Mouse (Mus musculus): ENCODE data around the gene Tcf15. TPM values are rescaled to one million over a fixed set of nuclear protein-coding genes. Genes with fewer than 3 reads are reported as not detected.
A peak's percentile ranks its signal among the peaks of the same experiment; 100 is the strongest.

Tcf15 gene
- polyA plus RNA-seq, 1 experiment = 2.4 TPM

DNA sequence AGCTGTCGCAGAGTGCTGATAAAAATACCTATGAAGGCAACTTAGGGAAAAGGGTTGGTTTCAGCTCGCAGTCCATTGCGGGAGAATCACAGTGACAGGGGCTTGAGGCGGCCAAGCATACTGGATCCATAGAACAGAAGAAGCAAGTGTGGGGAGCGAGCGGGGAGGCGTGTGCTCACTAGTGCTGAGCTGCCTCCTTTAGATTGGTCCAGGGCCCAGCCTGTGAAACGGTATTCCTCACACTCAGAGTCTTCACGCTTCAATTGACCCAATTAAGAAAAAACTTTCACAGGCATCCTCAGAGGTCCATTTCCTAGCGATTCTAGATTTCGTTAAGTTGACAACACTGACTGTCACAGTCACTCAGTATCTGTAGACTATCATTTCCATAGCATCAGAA lies 2.4 kb upstream of the Tcf15 start:
- 78% methylated on average over 11 of the region's 11 CpGs for WGBS
- H3K4me3 ChIP-seq (replicated peaks; ENCODE audit: extremely low read depth, low read depth, low read length) = no peak overlapping the region
- H3K4me1 ChIP-seq (ENCODE audit: control insufficient read depth, insufficient read depth, low read length) = peaks cover 9% of the 10 kb centered on the region
- no peak for TF ChIP-seq CTCF (IDR thresholded peaks at IDR 0.05; ENCODE audit: insufficient read depth, low read length)
- no peak for TF ChIP-seq POLR2A (IDR thresholded peaks at IDR 0.05; ENCODE audit: borderline replicate concordance, extremely low read depth, low read depth, low read length)
- DNase-seq = no peak

DNA sequence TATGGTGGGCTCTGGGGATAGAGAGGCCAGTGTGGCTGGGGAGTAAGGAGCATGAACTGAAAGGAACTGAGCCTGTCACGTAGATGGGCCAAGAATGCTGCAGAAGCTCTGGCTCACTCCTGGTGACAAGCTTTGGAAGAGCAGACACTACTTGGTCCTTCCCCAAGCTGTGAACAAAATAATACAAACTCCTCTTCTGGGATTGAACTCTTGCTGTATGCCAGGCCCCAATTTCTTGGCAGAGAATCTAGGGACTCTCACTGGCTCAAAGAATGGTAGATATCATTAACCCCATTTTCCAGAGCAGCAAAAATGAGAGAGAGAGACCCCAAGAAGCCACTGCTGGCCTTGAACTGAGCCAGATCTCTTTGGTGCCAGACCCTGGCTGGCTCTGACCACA lies 1.9 kb upstream of the Tcf15 start:
- DNase-seq = no peak
- TF ChIP-seq POLR2A (IDR thresholded peaks at IDR 0.05; ENCODE audit: borderline replicate concordance, extremely low read depth, low read depth, low read length) (no peak), CTCF (IDR thresholded peaks at IDR 0.05; ENCODE audit: insufficient read depth, low read length) (no peak)
- 29% methylated on average over 1 of the region's 1 CpGs for WGBS
- peak overlapping the region; percentile 56 for H3K4me3 ChIP-seq (replicated peaks; ENCODE audit: extremely low read depth, low read depth, low read length)
- H3K4me1 ChIP-seq (ENCODE audit: control insufficient read depth, insufficient read depth, low read length) = peaks cover 9% of the 10 kb centered on the region

DNA sequence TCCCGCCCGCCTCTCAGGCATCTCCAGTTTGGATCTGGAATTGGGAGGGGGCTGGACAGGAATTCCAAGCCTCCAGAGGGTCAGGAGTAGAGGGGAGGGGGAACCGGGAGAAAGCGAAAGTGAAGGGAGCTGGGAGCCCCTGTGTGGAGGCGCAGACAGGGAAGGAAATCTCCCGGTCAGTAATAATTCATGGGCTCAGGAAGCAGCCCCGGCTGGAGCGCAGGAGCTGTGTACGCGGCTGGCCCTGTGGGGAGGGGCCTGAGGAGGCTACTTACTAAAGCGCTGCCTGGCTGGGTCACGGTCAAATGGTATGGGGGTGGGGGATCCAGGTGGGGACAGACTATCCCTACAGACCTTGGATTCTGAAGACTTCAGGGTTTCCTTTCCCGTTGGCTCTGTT lies 1.3 kb upstream of the Tcf15 start:
- peaks cover 9% of the 10 kb centered on the region for H3K4me1 ChIP-seq (ENCODE audit: control insufficient read depth, insufficient read depth, low read length)
- peak overlapping the region; percentile 56 for H3K4me3 ChIP-seq (replicated peaks; ENCODE audit: extremely low read depth, low read depth, low read length)
- TF ChIP-seq POLR2A (IDR thresholded peaks at IDR 0.05; ENCODE audit: borderline replicate concordance, extremely low read depth, low read depth, low read length) (no peak), CTCF (IDR thresholded peaks at IDR 0.05; ENCODE audit: insufficient read depth, low read length) (no peak)
- DNase-seq = peak; percentile 23
- 3% methylated on average over 13 of the region's 13 CpGs for WGBS

DNA sequence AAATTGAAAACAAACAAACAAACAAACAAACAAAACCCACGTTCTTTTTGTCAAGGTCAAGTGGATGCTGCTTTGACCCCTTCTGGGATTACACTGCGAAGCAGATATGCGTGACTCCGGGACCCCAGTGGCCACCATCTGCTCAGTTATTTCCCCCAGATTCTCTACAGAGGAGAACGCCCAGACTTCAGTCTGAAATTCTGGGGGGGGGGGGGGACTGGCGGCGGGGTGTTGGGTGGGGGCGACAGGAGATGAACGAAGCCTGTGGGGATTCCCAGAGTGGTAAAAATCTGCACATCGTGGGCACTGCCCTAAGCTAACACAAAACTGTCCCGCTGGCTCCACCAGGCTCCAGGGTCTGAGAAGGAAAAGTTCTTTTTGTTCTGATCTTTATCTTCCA lies 790 bp upstream of the Tcf15 start:
- peaks cover 9% of the 10 kb centered on the region for H3K4me1 ChIP-seq (ENCODE audit: control insufficient read depth, insufficient read depth, low read length)
- WGBS = 9% methylated on average over 11 of the region's 11 CpGs
- DNase-seq = no peak
- no peak for TF ChIP-seq POLR2A (IDR thresholded peaks at IDR 0.05; ENCODE audit: borderline replicate concordance, extremely low read depth, low read depth, low read length)
- TF ChIP-seq CTCF (IDR thresholded peaks at IDR 0.05; ENCODE audit: insufficient read depth, low read length) = no peak
- H3K4me3 ChIP-seq (replicated peaks; ENCODE audit: extremely low read depth, low read depth, low read length) = no peak overlapping the region

DNA sequence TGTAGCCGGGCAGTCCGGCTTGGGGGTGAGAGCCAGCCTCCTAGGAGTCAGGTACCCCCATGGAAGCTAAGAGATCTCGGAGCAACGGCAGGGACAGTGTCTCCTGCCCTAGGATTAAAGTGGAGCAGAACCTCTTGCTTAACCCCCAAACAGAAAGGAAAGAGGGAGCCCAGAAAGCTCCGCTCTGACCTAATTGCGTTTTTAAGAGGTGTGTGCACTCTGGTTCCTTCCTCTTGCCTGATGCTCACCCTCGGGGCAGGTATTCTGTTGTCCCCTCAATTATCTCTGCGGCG lies 743 bp downstream of the Tcf15 start:
- 30% methylated on average over 9 of the region's 9 CpGs for WGBS
- H3K4me3 ChIP-seq (replicated peaks; ENCODE audit: extremely low read depth, low read depth, low read length) = no peak overlapping the region

DNA sequence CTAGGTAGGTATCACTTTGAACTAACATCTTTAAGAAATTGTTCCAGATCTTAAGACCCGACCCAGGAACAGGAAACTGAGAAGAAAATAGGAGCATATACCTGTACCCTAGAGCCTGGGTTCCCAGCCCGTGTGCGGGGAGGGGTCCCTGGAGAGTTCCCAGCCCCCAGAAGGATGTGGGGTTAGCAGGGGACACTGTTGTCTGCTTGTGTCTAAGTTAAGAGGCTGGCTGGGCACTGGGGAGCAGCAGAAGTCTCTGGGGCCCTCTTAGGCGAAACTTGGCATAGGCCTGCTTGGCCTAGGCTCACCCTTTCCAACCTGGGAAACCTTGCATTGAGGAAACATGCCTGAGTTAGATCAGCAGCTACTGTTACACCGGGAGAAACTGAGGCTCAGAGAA lies 1.1 kb downstream of the Tcf15 start:
- Histone ChIP-seq H3K4me3 (replicated peaks; ENCODE audit: extremely low read depth, low read depth, low read length) (no peak overlapping the region), H3K4me1 (ENCODE audit: control insufficient read depth, insufficient read depth, low read length) (peaks cover 9% of the 10 kb centered on the region)
- no peak for DNase-seq
- 74% methylated on average over 5 of the region's 5 CpGs for WGBS
- TF ChIP-seq POLR2A (IDR thresholded peaks at IDR 0.05; ENCODE audit: borderline replicate concordance, extremely low read depth, low read depth, low read length) (no peak), CTCF (IDR thresholded peaks at IDR 0.05; ENCODE audit: insufficient read depth, low read length) (no peak)

More for the DNA sequence above, 743 bp downstream of the Tcf15 start:
- H3K4me1 ChIP-seq (ENCODE audit: control insufficient read depth, insufficient read depth, low read length) = peaks cover 9% of the 10 kb centered on the region
- DNase-seq = no peak
- no peak for TF ChIP-seq CTCF (IDR thresholded peaks at IDR 0.05; ENCODE audit: insufficient read depth, low read length)
- TF ChIP-seq POLR2A (IDR thresholded peaks at IDR 0.05; ENCODE audit: borderline replicate concordance, extremely low read depth, low read depth, low read length) = no peak

DNA sequence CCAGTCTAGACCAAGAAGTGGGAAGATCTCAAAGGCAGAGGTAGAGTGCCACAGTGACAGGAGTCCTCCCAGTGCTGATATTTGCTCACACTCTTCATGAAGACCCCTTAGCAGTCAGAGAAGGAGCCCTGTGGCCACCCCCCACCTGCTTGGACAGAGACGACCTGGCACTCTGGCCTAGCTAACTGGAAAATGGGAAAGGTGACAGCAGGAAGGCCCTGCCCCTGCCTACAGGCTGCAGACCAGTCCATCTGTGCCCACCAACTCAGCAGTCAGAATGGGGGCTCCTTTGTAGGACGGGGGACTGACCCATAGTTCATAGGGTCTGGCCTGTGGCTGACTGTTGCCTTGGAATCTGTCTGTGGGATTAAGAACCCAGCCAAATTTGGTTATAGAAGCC lies 2.4 kb downstream of the Tcf15 start:
- WGBS = 82% methylated on average over 2 of the region's 2 CpGs
- no peak for DNase-seq
- H3K4me3 ChIP-seq (replicated peaks; ENCODE audit: extremely low read depth, low read depth, low read length) = no peak overlapping the region

DNA sequence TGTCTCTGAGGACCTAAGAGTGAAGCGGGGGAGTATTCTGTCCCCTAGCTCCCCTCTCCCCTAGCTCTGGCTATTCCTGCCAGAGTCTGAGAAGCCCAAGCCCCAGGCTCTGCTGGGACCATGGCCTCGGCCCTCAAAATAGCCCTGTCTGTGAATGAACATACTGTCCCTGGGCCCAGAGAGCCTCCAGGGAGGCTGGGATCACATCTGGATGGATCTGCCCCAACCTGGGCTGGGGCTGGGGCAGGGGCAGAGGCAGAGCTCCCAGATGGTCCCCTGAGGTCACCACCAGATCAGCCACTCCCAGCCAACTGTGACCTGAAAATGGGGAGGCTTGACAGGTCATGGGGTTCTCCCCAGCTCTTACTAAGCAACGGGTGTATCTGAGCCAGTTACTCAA lies 3.7 kb downstream of the Tcf15 start:
- no peak for DNase-seq
- 70% methylated on average over 3 of the region's 3 CpGs for WGBS
- TF ChIP-seq POLR2A (IDR thresholded peaks at IDR 0.05; ENCODE audit: borderline replicate concordance, extremely low read depth, low read depth, low read length) (no peak), CTCF (IDR thresholded peaks at IDR 0.05; ENCODE audit: insufficient read depth, low read length) (no peak)
- peaks cover 9% of the 10 kb centered on the region; the same call in 1 of the 2 replicates for H3K4me1 ChIP-seq (ENCODE audit: control insufficient read depth, insufficient read depth, low read length)
- no peak overlapping the region for H3K4me3 ChIP-seq (replicated peaks; ENCODE audit: extremely low read depth, low read depth, low read length)

More for the DNA sequence above, 2.4 kb downstream of the Tcf15 start:
- H3K4me1 ChIP-seq (ENCODE audit: control insufficient read depth, insufficient read depth, low read length) = peaks cover 9% of the 10 kb centered on the region
- TF ChIP-seq CTCF (IDR thresholded peaks at IDR 0.05; ENCODE audit: insufficient read depth, low read length) (no peak), POLR2A (IDR thresholded peaks at IDR 0.05; ENCODE audit: borderline replicate concordance, extremely low read depth, low read depth, low read length) (no peak)

DNA sequence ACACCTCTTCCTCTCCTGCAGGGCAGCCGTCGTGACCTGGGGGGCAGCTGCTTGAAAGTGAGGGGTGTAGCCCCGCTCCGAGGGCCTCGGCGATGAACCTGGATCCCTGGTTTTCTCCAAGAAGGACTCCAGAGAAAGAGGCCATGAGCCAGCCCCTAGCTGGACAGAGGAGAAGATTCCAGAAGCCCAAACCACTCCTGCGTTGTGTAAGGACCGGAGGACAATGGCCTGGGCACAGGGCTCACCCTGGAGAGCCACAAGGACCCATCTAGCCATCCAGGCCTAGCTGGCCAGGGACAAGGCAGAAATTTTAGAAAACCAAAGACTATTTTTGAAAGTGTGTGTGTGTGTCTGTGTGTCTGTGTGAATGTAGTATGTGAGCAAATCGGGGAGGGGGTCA lies 5.3 kb downstream of the Tcf15 start:
- 88% methylated on average over 9 of the region's 9 CpGs for WGBS
- TF ChIP-seq POLR2A (IDR thresholded peaks at IDR 0.05; ENCODE audit: borderline replicate concordance, extremely low read depth, low read depth, low read length) = no peak
- no peak for TF ChIP-seq CTCF (IDR thresholded peaks at IDR 0.05; ENCODE audit: insufficient read depth, low read length)
- H3K4me3 ChIP-seq (replicated peaks; ENCODE audit: extremely low read depth, low read depth, low read length) = no peak overlapping the region
- H3K4me1 ChIP-seq (ENCODE audit: control insufficient read depth, insufficient read depth, low read length) = peaks cover 3% of the 10 kb centered on the region; the same call in 1 of the 2 replicates
- DNase-seq = no peak

DNA sequence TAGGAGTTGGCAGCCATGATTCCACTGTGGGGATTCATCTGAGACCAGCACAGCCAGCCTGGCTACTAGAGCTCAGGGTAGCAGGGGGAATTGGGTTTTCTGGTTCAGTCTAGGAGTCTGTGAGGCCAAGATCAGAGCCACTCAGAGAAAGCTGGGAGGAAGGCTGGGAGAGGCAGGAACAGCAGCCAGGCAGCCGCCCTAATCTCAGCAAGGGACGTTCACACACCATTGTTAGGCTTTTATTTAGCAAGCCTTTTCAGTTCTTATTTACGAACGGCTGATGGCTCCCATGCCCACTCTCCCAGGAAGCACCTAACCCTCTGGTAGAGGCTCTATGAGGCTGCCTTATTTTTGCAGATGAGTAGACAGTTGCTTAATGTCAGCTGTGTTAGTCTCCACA lies 6.5 kb downstream of the Tcf15 start:
- WGBS = 49% methylated on average over 4 of the region's 4 CpGs
- no peak overlapping the region for H3K4me3 ChIP-seq (replicated peaks; ENCODE audit: extremely low read depth, low read depth, low read length)
- DNase-seq = no peak
- no peaks in the 10 kb centered on the region for H3K4me1 ChIP-seq (ENCODE audit: control insufficient read depth, insufficient read depth, low read length)
- TF ChIP-seq CTCF (IDR thresholded peaks at IDR 0.05; ENCODE audit: insufficient read depth, low read length) (no peak), POLR2A (IDR thresholded peaks at IDR 0.05; ENCODE audit: borderline replicate concordance, extremely low read depth, low read depth, low read length) (no peak)
